Mouse (Mus musculus) cortical plate, adult 2 months (tissue): ENCODE data around the gene Bcas3.

Source experiments
- CTCF ChIP-seq: fragments of 200-500 bp; IDR thresholded peaks from 2 replicates; pipeline ENCODE4 v1.5.1; 2011; ENCODE audit warnings: mild to moderate bottlenecking, control low read depth, low read length; ENCODE audit not compliant: insufficient read depth; ENCODE audit errors: extremely low read depth
- POLR2A ChIP-seq: fragments of 200-500 bp; IDR thresholded peaks from 2 replicates; pipeline ENCODE4 v1.6.1; 2011; ENCODE audit warnings: mild to moderate bottlenecking, low read length, control low read depth; ENCODE audit not compliant: insufficient read depth; ENCODE audit errors: extremely low read depth

- TF ChIP-seq POLR2A (no peak), CTCF (no peak)
Observed at GRCm38 (mm10) chr11:85688440-85688838, 335.5 kb downstream of the Bcas3 start.
